Mouse (Mus musculus) limb, embryonic 13.5 days (tissue): ENCODE measurements around the gene Nrg3. TPM values are rescaled to one million over a fixed set of nuclear protein-coding genes. Genes with fewer than 3 reads are reported as not detected.

ENCODE experiments used
- microRNA-seq: library from miRNA; unstranded; fragments of <30 nt; microRNA quantifications from one replicate; pipeline ENCODE4, GENCODE M21; 2016
- polyA plus RNA-seq: library from polyadenylated mRNA; unstranded; fragments of >200 nt; fragmentation: Nextera tagmentation; extraction: Ambion mirVana; gene quantifications from 2 replicates; pipeline ENCODE4 v1.2.1, GENCODE M21; 2015

Nrg3 gene
- polyA plus RNA-seq, 1 experiment from 2014 or later: 0.10 TPM

Small RNA genes lying within 50 kb of the gene (microRNA-seq; reads per million reads assigned to microRNA genes)
- gene Gm27332: not detected
